Mouse (Mus musculus) lung, postnatal 14 days (tissue): Measurements from ENCODE around the gene Cacnb2.

Source experiments
- DNase-seq: peaks from one replicate; pipeline ENCODE4 v3.0.0; 2021

The Cacnb2 gene

GRCm38 (mm10) chr2:14787983-14788382 is 185.1 kb downstream of the Cacnb2 start:
- no peak for DNase-seq

- no peak for DNase-seq
These were observed 198.7 kb downstream of the Cacnb2 start for GRCm38 (mm10) chr2:14801446-14802046.

- DNase-seq, result no peak
These were observed 204.9 kb downstream of the Cacnb2 start for GRCm38 (mm10) chr2:14807650-14808347.

DNA sequence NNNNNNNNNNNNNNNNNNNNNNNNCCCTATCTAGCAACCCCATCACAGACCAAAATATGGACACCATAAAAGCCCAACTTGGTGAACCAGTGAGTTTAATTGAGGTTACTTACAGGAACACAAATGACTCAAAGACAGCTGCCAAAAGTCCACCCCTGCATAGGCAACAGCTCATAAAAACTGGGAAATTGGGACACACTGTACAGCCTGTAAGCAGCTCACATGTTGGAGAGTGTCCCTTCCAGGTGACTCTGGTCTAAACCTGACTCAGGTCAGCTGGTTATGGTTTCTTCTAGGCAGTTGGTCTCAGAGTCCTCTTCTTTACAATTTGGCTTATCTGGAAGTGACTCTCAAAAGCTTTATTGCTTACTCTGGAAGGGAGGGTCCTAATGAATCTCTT is 212.1 kb downstream of the Cacnb2 start:
- DNase-seq, result no peak

DNA sequence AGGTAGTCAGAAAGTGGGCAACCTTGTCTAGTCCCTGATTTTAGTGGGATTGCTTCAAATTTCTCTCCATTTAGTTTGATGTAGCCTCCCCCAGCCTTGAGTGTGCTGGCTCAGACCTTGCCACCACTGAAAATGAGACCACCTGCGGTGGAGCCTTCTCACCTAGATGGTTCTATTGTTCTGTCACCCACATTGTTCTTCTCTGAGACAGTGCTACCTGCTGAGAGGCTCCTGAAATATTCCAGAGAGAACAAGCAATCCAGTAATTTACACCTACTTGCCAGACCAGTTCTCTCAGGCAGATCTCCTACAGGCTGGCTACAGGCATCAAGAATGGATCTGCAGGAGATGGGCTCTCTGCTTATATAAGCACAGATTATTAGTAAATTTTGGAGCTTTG is 215.8 kb downstream of the Cacnb2 start:
- no peak for DNase-seq

DNA sequence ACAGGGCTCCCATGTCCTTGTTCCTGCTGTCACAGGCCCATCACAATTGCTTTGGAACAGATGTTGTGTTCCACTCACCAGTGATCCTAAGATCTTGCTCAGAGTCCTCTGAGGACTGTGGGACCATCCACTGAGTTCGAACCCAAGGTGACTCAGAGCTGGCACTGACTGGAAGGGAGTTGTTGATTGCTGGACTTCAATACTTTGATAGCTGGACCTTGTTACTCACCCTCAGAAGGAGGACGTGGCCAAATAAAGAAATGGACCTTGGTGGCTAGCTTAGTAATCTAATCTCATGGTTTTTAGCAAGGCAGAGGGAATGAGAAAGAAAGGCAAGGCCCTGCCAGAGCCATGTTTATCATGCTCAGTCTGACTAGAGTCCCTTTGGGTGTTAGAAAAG is 218.1 kb downstream of the Cacnb2 start:
- no peak for DNase-seq

DNA sequence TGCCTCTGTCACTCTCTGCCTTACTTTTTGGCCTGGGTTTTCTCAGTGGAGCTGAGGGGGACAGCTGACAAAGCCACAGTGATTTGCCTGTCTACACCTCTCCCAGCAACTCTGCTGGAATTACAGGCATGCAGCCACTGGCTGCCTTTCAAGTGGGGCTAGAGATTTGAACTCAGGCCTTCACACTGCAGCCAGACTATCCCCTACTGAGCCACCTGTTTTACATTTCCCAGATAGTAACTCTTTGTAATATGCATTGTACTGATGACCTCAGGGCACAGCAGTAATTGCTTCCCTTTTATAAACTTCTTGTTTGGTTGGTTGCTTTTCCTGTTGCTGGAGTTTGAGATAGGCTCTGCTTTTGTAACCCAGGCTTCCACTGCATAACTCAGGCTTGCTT is 220.2 kb downstream of the Cacnb2 start:
- peak; percentile 20 for DNase-seq

DNA sequence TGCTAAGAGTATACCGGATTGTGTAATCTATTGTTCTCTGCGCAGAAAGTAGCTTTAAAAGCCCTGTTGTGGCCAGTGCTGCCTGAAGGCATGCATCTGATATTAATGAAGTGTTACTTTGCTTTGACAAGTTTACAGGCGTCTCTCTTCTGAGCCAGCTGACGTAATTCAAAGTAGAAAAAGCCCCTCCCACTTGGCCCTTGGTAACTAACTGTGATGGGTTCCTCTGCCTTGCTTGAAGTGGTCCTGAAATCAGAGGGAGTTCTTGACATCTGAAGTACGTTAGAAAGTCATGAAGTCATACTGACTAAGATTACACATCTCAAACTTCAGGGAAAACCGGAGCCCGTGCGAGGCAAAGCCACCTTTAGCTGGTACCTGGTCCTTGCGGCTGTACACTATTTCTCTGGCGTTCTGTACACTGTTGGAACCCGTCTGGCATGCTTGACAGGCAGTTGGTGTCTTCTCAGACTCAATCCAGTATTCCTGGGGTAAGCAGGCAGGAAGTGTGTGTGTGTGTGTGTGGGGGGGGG is 221.0 kb downstream of the Cacnb2 start:
- DNase-seq, result peak; percentile 68

- DNase-seq, result no peak
These were observed 222.3 kb downstream of the Cacnb2 start for GRCm38 (mm10) chr2:14825146-14825545.

GRCm38 (mm10) chr2:14829451-14829850 is 226.6 kb downstream of the Cacnb2 start:
- no peak for DNase-seq

DNA sequence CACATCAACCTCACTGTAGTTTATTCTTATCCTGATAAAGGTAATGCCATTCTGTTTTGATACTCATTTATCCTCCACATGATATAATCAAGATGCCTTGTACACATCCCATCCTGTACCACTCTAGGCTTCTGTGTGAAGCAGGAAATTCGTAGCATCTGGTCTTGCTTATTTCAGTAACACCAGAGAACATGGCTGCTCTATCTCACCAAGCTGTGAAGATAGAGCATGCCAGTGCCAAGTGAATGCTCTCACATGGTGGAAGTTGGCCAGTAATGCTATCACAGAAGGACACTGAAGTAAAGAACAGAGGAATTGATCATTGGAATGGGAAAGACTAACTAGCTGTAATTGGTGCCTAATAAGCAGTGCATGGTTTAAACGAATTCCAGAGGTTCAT is 228.4 kb downstream of the Cacnb2 start:
- DNase-seq, result no peak

GRCm38 (mm10) chr2:14834700-14835317 is 231.9 kb downstream of the Cacnb2 start:
- no peak for DNase-seq

GRCm38 (mm10) chr2:14841272-14841671 is 238.4 kb downstream of the Cacnb2 start:
- no peak for DNase-seq

GRCm38 (mm10) chr2:14846727-14847126 is 243.8 kb downstream of the Cacnb2 start:
- DNase-seq, result no peak

GRCm38 (mm10) chr2:14847188-14847587 is 244.3 kb downstream of the Cacnb2 start:
- DNase-seq, result no peak

- no peak for DNase-seq
These were observed 247.9 kb downstream of the Cacnb2 start for GRCm38 (mm10) chr2:14850831-14851230.

DNA sequence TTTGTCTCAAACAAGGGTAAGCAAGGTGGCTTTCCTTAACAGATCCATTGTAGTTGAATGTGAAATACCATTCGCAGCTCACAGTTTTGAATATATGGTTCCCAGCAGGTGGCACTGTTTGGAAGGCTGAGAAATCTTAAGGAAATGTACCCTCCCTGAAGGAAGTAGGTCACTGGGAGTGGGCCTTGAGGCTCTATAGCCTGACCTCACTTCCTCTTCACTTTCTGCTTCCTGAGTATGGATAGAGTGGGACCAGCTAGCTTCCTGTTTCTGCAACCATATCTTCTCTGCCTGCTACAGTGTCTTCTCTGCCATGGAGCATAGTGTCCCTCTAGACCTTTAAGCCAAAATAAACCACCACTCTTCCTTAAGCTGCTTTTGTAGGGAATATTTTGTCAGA is 248.5 kb downstream of the Cacnb2 start:
- peak; percentile 39 for DNase-seq

DNA sequence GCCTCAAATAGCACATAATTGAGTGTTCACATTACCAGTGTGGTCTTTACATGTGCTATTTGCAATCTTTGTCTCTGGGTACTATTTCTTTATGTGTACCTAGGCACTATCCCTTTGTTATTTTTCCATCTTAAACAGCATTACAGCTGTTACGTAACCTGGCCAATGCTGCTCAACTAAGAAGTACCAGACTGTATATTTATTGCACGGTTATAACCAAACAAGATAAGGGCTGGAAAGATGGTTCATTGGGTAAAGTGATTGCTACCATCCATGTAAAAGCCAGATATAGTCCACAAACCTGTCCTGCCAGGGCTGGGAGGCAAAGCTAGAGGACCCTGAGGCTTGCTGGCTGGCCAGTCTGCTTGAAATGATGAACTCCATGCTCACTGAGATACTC is 251.2 kb downstream of the Cacnb2 start:
- DNase-seq, result no peak

DNA sequence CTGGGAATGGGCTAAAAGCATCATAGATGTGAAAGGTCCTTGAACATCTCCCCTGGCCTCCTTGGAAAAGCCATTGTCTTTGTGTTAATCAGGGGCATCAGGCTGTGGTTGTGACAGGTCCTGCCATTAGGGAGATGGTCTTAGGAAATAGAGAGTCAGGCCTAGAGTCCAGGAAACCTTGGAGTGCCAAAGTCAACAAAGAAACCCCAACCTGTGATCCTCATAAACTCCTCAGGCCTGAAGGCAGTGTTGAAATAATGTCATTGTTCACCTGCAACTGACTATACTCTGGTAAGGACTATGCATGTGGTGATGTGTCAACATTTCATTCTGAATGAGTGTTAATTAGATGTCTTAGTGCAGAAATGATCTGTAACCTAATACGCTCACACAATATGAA is 255.4 kb downstream of the Cacnb2 start:
- DNase-seq, result no peak

DNA sequence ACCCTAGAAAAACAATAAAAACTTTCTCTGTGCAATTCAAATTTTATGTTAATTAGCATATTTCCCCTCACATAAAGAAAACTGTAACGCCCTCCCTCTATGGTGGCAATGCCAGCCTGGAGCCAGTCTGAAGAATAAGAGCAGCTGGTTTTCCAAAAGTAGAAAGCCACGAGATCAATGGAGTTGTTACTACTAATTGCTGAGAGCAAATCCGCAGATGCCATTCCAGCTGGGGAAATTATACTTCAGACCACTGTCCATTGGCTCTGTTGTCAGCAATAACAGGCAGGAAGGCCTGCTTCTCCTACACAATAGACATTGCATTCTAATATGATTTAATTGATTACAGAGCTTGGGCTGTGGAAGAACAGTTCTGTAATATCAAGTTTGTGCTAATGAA is 257.5 kb downstream of the Cacnb2 start:
- DNase-seq, result no peak

GRCm38 (mm10) chr2:14861613-14862012 is 258.7 kb downstream of the Cacnb2 start:
- no peak for DNase-seq

DNA sequence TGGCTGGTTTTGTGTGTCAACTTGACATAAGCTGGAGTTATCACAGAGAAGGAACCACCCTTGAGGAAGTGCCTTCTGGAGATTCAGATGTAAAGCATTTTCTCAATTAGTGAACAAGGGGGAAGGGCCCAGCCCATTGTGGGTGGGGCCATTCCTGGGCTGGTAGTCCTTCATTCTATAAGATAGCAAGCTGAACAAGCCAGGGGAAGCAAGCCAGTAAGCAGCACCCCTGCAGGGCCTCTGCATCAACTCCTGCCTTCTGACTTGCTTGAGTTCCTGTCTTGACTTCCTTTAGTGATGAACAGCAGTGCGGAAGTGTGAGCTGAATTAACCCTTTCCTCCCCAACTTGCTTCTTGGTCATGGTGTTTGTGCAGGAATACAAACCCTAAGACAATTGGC is 260.1 kb downstream of the Cacnb2 start:
- DNase-seq, result no peak

DNA sequence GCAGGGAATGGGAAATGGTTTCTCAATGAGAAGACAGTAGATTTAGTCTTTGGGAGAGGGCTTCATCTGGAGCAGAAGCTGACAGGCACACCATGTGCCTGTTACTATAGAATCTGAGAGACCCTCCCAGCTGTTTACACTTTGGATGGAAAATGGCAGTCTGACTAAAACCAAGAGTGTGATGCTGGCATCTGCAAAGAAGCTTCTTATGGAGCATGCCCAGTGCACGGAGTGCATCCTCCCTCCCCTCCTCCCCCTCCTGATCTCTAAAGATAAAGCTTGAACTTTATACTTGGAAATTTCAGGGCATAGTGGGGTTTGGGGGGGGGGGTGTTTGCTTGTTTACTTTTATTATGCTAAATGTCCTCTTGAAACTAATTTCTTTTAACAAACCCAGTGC is 270.2 kb downstream of the Cacnb2 start:
- DNase-seq, result no peak

GRCm38 (mm10) chr2:14873701-14874181 is 270.9 kb downstream of the Cacnb2 start:
- DNase-seq, result peak; percentile 7
